ENCODE assay signal across 8 mouse cellular contexts in genomic region chr12:100726651-100727050, GRCm38 (mm10). TPM values are rescaled to one million over a fixed set of nuclear protein-coding genes. Genes with fewer than 3 reads are reported as not detected.
DNase-seq lines count a peak whose midpoint lies in the region; ATAC-seq lines count a peak whose summit lies in the region.

Gene Rps6ka5, minus strand, starts transcription at chr12:100726983.

- intact Hi-C loops in left cerebral cortex, postnatal 10 days (cut with DNase I), result no loop called here

- H3K9ac ChIP-seq in midbrain, embryonic 11.5 days (ENCODE audit: low read length), result no peak within 1 kb of the TSS
- H3K9ac ChIP-seq in neural tube, embryonic 13.5 days, result peak within 1 kb of the TSS; percentile 49; the same call in 1 of the 2 replicates

- DNase-seq in adrenal gland, postnatal 10 days, result no peak
- DNase-seq in adrenal gland, adult (ENCODE audit: inconsistent age in 2 of 2, low spot score in 1 of 2), result no peak
- DNase-seq in midbrain, embryonic 10.5 days (ENCODE audit: low spot score), result no peak
- DNase-seq in midbrain, embryonic 11.5 days (ENCODE audit: low spot score, missing footprints), result no peak
- DNase-seq in left cerebral cortex, postnatal 10 days (ENCODE audit: extremely low spot score in 1 of 2, low spot score in 2 of 2), result no peak
- no peak for DNase-seq in right cerebral cortex, postnatal 14 days
- no peak for DNase-seq in testis, postnatal 14 days (ENCODE audit: low spot score)

- H3K36me3 ChIP-seq in midbrain, embryonic 10.5 days, result no peaks in the 10 kb centered on the region
- no peaks in the 10 kb centered on the region for H3K36me3 ChIP-seq in midbrain, embryonic 11.5 days (ENCODE audit: control insufficient read depth, insufficient read depth, low read length)
- no peaks in the 10 kb centered on the region for H3K36me3 ChIP-seq in neural tube, embryonic 13.5 days

- H3K27me3 ChIP-seq in midbrain, embryonic 10.5 days (ENCODE audit: low read depth, poor library complexity, severe bottlenecking), result no peaks in the 10 kb centered on the region
- no peaks in the 10 kb centered on the region for H3K27me3 ChIP-seq in midbrain, embryonic 11.5 days (ENCODE audit: control insufficient read depth, insufficient read depth, low read length)
- no peaks in the 10 kb centered on the region; the same call in 1 of the 2 replicates for H3K27me3 ChIP-seq in neural tube, embryonic 13.5 days

- 0 out of 2 replicates have a peak, but pooled peaks cover 2% of the 10 kb centered on the region for H3K9me3 ChIP-seq in midbrain, embryonic 10.5 days (replicated peaks)
- H3K9me3 ChIP-seq in midbrain, embryonic 11.5 days (ENCODE audit: control insufficient read depth, low read length), result no peaks in the 10 kb centered on the region
- H3K9me3 ChIP-seq in neural tube, embryonic 13.5 days, result no peaks in the 10 kb centered on the region

- H3K4me2 ChIP-seq in midbrain, embryonic 11.5 days, result no peak within 1 kb of the TSS
- peak within 1 kb of the TSS; percentile 58 for H3K4me2 ChIP-seq in neural tube, embryonic 13.5 days

- no peak for ATAC-seq in midbrain, embryonic 11.5 days (ENCODE audit: low FRiP score)
- ATAC-seq in neural tube, embryonic 13.5 days (ENCODE audit: low read depth), result no peak

- 90% methylated on average over 4 of the region's 4 CpGs for WGBS in midbrain, embryonic 10.5 days
- 94% methylated on average over 4 of the region's 4 CpGs for WGBS in midbrain, embryonic 11.5 days
- WGBS in neural tube, embryonic 13.5 days, result 91% methylated on average over 4 of the region's 4 CpGs

- no peak within 1 kb of the TSS for H3K27ac ChIP-seq in midbrain, embryonic 10.5 days (replicated peaks)
- H3K27ac ChIP-seq in midbrain, embryonic 11.5 days (ENCODE audit: low read depth, low read length), result no peak within 1 kb of the TSS
- no peak within 1 kb of the TSS for H3K27ac ChIP-seq in neural tube, embryonic 13.5 days (replicated peaks)

- peaks cover 16% of the 10 kb centered on the region for H3K4me1 ChIP-seq in midbrain, embryonic 10.5 days
- peaks cover 9% of the 10 kb centered on the region; the same call in 1 of the 2 replicates for H3K4me1 ChIP-seq in midbrain, embryonic 11.5 days (ENCODE audit: control insufficient read depth, insufficient read depth, low read length)
- H3K4me1 ChIP-seq in neural tube, embryonic 13.5 days (replicated peaks), result peaks cover 22% of the 10 kb centered on the region

- peak within 1 kb of the TSS; percentile 73 for H3K4me3 ChIP-seq in midbrain, embryonic 10.5 days
- H3K4me3 ChIP-seq in midbrain, embryonic 11.5 days (ENCODE audit: low read depth, low read length), result no peak within 1 kb of the TSS
- peak within 1 kb of the TSS; percentile 77 for H3K4me3 ChIP-seq in neural tube, embryonic 13.5 days

RNA-seq across cellular contexts. Expression of gene Rps6ka5, which starts in this region (rescaled TPM):
- total RNA-seq in adrenal gland, postnatal 10 days (2021), result 10 to 100 TPM; 15.1 to 19.0 TPM
- 2.4 and 2.9 TPM in 2 replicates for polyA plus RNA-seq in midbrain, embryonic 10.5 days (2016; fragmentation: Nextera tagmentation; extraction: Ambion mirVana)
- polyA plus RNA-seq in midbrain, embryonic 11.5 days (2014; fragmentation: Nextera tagmentation; extraction: Ambion mirVana), result 3.2 and 3.8 TPM in 2 replicates
- 10 to 100 TPM; 16.8 to 20.9 TPM for total RNA-seq in left cerebral cortex, postnatal 10 days (2021)
- 5.5 and 6.2 TPM in 2 replicates for polyA plus RNA-seq in neural tube, embryonic 13.5 days (2015; fragmentation: Nextera tagmentation; extraction: Ambion mirVana)
